Comparison of ENCODE assay signal across 19 mouse cellular contexts in genomic region chr12:17048979-17049612, GRCm38 (mm10). TPM values are rescaled to one million over a fixed set of nuclear protein-coding genes. Genes with fewer than 3 reads are reported as not detected.
DNase-seq lines count a peak whose midpoint lies in the region; ATAC-seq and TF ChIP-seq lines count a peak whose summit lies in the region.
"Had no signal": no experiment of that assay in that cellular context is flagged by ENCODE, and none has a peak within 500 bp of the region (broad histone marks: within the 10 kb centered on the region; RNA-seq: fewer than 3 reads in every experiment).

No protein-coding gene starts in this region.

- H3K9ac ChIP-seq in embryonic facial prominence, embryonic 14.5 days (ENCODE audit: low read depth, low read length): no peak overlapping the region
- H3K9ac ChIP-seq in hindbrain, embryonic 11.5 days (ENCODE audit: low read depth, low read length): no peak overlapping the region
- H3K9ac ChIP-seq: heart, embryonic 13.5 days; limb, embryonic 13.5 days; lung, embryonic 14.5 days had no signal

- peak; percentile 26; the same call in 1 of the 2 replicates for ATAC-seq in embryonic facial prominence, embryonic 14.5 days (ENCODE audit: low read depth)
- peak; percentile 90 for ATAC-seq in hindbrain, embryonic 11.5 days (ENCODE audit: low FRiP score)
- ATAC-seq: activated CD4-positive, CD25-positive, alpha-beta regulatory T cell, adult 4 months; inflammation-experienced regulatory T-cells, adult 6 months had no signal

- no peak overlapping the region for H3K4me2 ChIP-seq in embryonic facial prominence, embryonic 14.5 days (ENCODE audit: low read depth, low read length)
- no peak overlapping the region for H3K4me2 ChIP-seq in hindbrain, embryonic 11.5 days (replicated peaks; ENCODE audit: low read depth, low read length)
- H3K4me2 ChIP-seq: heart, embryonic 13.5 days; limb, embryonic 13.5 days; lung, embryonic 14.5 days had no signal

- no peaks in the 10 kb centered on the region for H3K9me3 ChIP-seq in embryonic facial prominence, embryonic 14.5 days (ENCODE audit: control insufficient read depth, low read length)
- H3K9me3 ChIP-seq in embryonic facial prominence, embryonic 10.5 days: no peaks in the 10 kb centered on the region
- H3K9me3 ChIP-seq in hindbrain, embryonic 11.5 days (ENCODE audit: control insufficient read depth, low read length): no peaks in the 10 kb centered on the region
- H3K9me3 ChIP-seq: heart, embryonic 13.5 days; limb, embryonic 13.5 days had no signal

- no peaks in the 10 kb centered on the region for H3K4me1 ChIP-seq in embryonic facial prominence, embryonic 14.5 days (ENCODE audit: control insufficient read depth, insufficient read depth, low read length)
- H3K4me1 ChIP-seq in embryonic facial prominence, embryonic 10.5 days: no peaks in the 10 kb centered on the region
- H3K4me1 ChIP-seq in hindbrain, embryonic 11.5 days (replicated peaks; ENCODE audit: control insufficient read depth, insufficient read depth, low read length): no peaks in the 10 kb centered on the region
- H3K4me1 ChIP-seq in kidney, adult 2 months (ENCODE audit: control insufficient read depth, insufficient read depth, low read length): no peaks in the 10 kb centered on the region
- H3K4me1 ChIP-seq: limb, embryonic 13.5 days had no signal

- DNase-seq in embryonic facial prominence, embryonic 14.5 days (ENCODE audit: low spot score): no peak
- no peak for DNase-seq in embryonic facial prominence, embryonic 10.5 days (ENCODE audit: low spot score)
- peak; percentile 47 for DNase-seq in brain, adult 2 months (ENCODE audit: low read depth, low spot score)
- DNase-seq in hindbrain, embryonic 11.5 days (ENCODE audit: low spot score): peak; percentile 33
- peak; percentile 20 for DNase-seq in lung, postnatal 14 days
- no peak for DNase-seq in adrenal gland, adult 18-20 months (ENCODE audit: low spot score in 2 of 2)
- no peak for DNase-seq in kidney, adult 2 months
- no peak for DNase-seq in right cerebral cortex, postnatal 10 days (ENCODE audit: low spot score in 2 of 2)
- DNase-seq: gastrocnemius, postnatal 10 days; lung, embryonic 14.5 days; right cerebral cortex, postnatal 14 days; thymus, postnatal 25 days had no signal

- no peaks in the 10 kb centered on the region for H3K36me3 ChIP-seq in embryonic facial prominence, embryonic 14.5 days (ENCODE audit: control insufficient read depth, insufficient read depth, low read length)
- no peaks in the 10 kb centered on the region for H3K36me3 ChIP-seq in embryonic facial prominence, embryonic 10.5 days (replicated peaks)
- no peaks in the 10 kb centered on the region for H3K36me3 ChIP-seq in hindbrain, embryonic 11.5 days (ENCODE audit: control insufficient read depth, insufficient read depth, low read length)
- H3K36me3 ChIP-seq in kidney, adult 2 months (ENCODE audit: control insufficient read depth, insufficient read depth, low read length): no peaks in the 10 kb centered on the region
- H3K36me3 ChIP-seq: heart, embryonic 13.5 days; limb, embryonic 13.5 days had no signal

- 83% methylated on average over 7 of the region's 7 CpGs for WGBS in embryonic facial prominence, embryonic 14.5 days
- WGBS in embryonic facial prominence, embryonic 10.5 days: 83% methylated on average over 7 of the region's 7 CpGs
- WGBS in hindbrain, embryonic 11.5 days: 51% methylated on average over 7 of the region's 7 CpGs
- 61% methylated on average over 7 of the region's 7 CpGs for WGBS in kidney, adult 2 months

- H3K4me3 ChIP-seq in embryonic facial prominence, embryonic 14.5 days (ENCODE audit: low read depth, low read length): no peak overlapping the region
- H3K4me3 ChIP-seq in embryonic facial prominence, embryonic 10.5 days: no peak overlapping the region
- no peak overlapping the region for H3K4me3 ChIP-seq in hindbrain, embryonic 11.5 days (ENCODE audit: low read depth, low read length)
- no peak overlapping the region for H3K4me3 ChIP-seq in kidney, adult 2 months (ENCODE audit: insufficient read depth, low read depth, low read length)
- H3K4me3 ChIP-seq: erythroblast, embryonic 14.5 days; heart, embryonic 13.5 days; limb, embryonic 13.5 days; myocyte had no signal

- no peaks in the 10 kb centered on the region for H3K27me3 ChIP-seq in embryonic facial prominence, embryonic 14.5 days (replicated peaks; ENCODE audit: control insufficient read depth, insufficient read depth, low read length)
- no peaks in the 10 kb centered on the region for H3K27me3 ChIP-seq in embryonic facial prominence, embryonic 10.5 days (replicated peaks; ENCODE audit: low read depth, poor library complexity, severe bottlenecking)
- 0 out of 2 replicates have a peak, but pooled peaks cover 4% of the 10 kb centered on the region for H3K27me3 ChIP-seq in hindbrain, embryonic 11.5 days (ENCODE audit: control insufficient read depth, insufficient read depth, low read length)
- H3K27me3 ChIP-seq in kidney, adult 2 months (replicated peaks; ENCODE audit: control insufficient read depth, insufficient read depth, low read length): no peaks in the 10 kb centered on the region
- H3K27me3 ChIP-seq: heart, embryonic 13.5 days had no signal

- TF ChIP-seq CTCF in kidney, adult 2 months (conservative IDR thresholded peaks at IDR 0.05; ENCODE audit: insufficient read depth, insufficient read length, low read depth, low read length): no peak

- TF ChIP-seq POLR2A in kidney, adult 2 months (IDR thresholded peaks at IDR 0.05; ENCODE audit: low read depth, low read length): no peak

- no peak overlapping the region for H3K27ac ChIP-seq in embryonic facial prominence, embryonic 14.5 days (replicated peaks; ENCODE audit: low read depth, low read length)
- no peak overlapping the region for H3K27ac ChIP-seq in embryonic facial prominence, embryonic 10.5 days (replicated peaks)
- no peak overlapping the region for H3K27ac ChIP-seq in hindbrain, embryonic 11.5 days (ENCODE audit: low read depth, low read length)
- no peak overlapping the region for H3K27ac ChIP-seq in kidney, adult 2 months (ENCODE audit: insufficient read depth, low read depth, low read length)
- H3K27ac ChIP-seq: heart, embryonic 13.5 days; limb, embryonic 13.5 days had no signal

RNA-seq across cellular contexts. Expression of gene 2410004P03Rik, which starts 37.6 kb away (rescaled TPM):
- 1.7 and 3.8 TPM in 2 replicates for polyA plus RNA-seq in embryonic facial prominence, embryonic 14.5 days (2014; fragmentation: Nextera tagmentation; extraction: Ambion mirVana)
- polyA plus RNA-seq in embryonic facial prominence, embryonic 10.5 days (2016; fragmentation: Nextera tagmentation; extraction: Ambion mirVana): 1.4 and 1.5 TPM in 2 replicates
- polyA plus RNA-seq in hindbrain, embryonic 11.5 days (2014; fragmentation: Nextera tagmentation; extraction: Ambion mirVana): 1.7 and 3.2 TPM in 2 replicates
- total RNA-seq in adrenal gland, adult 18-20 months (2021): not detected
- polyA plus RNA-seq in kidney, adult 2 months (2012; rRNA removed): 0.02 TPM in 1 of 2 replicates, not detected in the other
- total RNA-seq: gastrocnemius, postnatal 10 days; MEL had no signal
- polyA plus RNA-seq: erythroblast, embryonic 14.5 days; heart, embryonic 13.5 days had no signal

RNA-seq across cellular contexts. Expression of gene Pqlc3, which starts 48.9 kb away (rescaled TPM):
- 12.3 and 13.1 TPM in 2 replicates for polyA plus RNA-seq in embryonic facial prominence, embryonic 14.5 days (2014; fragmentation: Nextera tagmentation; extraction: Ambion mirVana)
- 5.0 and 5.5 TPM in 2 replicates for polyA plus RNA-seq in embryonic facial prominence, embryonic 10.5 days (2016; fragmentation: Nextera tagmentation; extraction: Ambion mirVana)
- 2.9 and 3.4 TPM in 2 replicates for polyA plus RNA-seq in hindbrain, embryonic 11.5 days (2014; fragmentation: Nextera tagmentation; extraction: Ambion mirVana)
- total RNA-seq in adrenal gland, adult 18-20 months (2021): 10 to 100 TPM; 10.7 to 11.4 TPM
- polyA plus RNA-seq in kidney, adult 2 months (2012; rRNA removed): 9.0 and 11.8 TPM in 2 replicates

Comparison
In these comparisons a context has a peak if more than half of its experiments do, and no peak if none do; other contexts are left out.
1. DNase-seq: peak in brain, adult 2 months (single experiment), hindbrain, embryonic 11.5 days (single experiment) and lung, postnatal 14 days (single experiment); none in embryonic facial prominence, embryonic 14.5 days (single experiment), embryonic facial prominence, embryonic 10.5 days (single experiment), adrenal gland, adult 18-20 months (0 of 2), kidney, adult 2 months (single experiment) and right cerebral cortex, postnatal 10 days (0 of 2).